Mouse (Mus musculus) ES-E14 (cell line): ENCODE results near the gene Prickle1. TPM values are rescaled to one million over a fixed set of nuclear protein-coding genes. Genes with fewer than 3 reads are reported as not detected.

Experiments used
- DNase-seq: peaks from one replicate; pipeline ENCODE4 v3.0.0-alpha.2; 2013; ENCODE audit warnings: low read depth, low spot score
- H3K27ac ChIP-seq: 2 replicates; pipeline ENCODE4 v1.5.1; 2012; ENCODE audit warnings: low read depth, mild to moderate bottlenecking, low read length, moderate library complexity, mixed read lengths; ENCODE audit not compliant: poor library complexity, insufficient read depth, severe bottlenecking
- H3K36me3 ChIP-seq: 2 replicates; pipeline ENCODE4 v1.6.1; 2012; ENCODE audit warnings: mild to moderate bottlenecking, low read length, moderate library complexity, mixed read lengths; ENCODE audit not compliant: control insufficient read depth, poor library complexity, insufficient read depth, severe bottlenecking
- H3K4me1 ChIP-seq, 2 experiments: fragments of 150-350 bp in 1 of 2; sonication (generic) in 1 of 2; 2 replicates each; pipeline ENCODE4 v1.6.1; 2012; ENCODE audit warnings: low read length in 2 of 2, mild to moderate bottlenecking in 1 of 2, mixed read lengths in 1 of 2; ENCODE audit not compliant: control insufficient read depth in 2 of 2, insufficient read depth in 2 of 2, poor library complexity in 1 of 2
- H3K4me3 ChIP-seq, 2 experiments: fragments of 150-350 bp in 1 of 2; sonication (generic) in 1 of 2; 2 replicates each; pipeline ENCODE4 v1.5.1; 2012; ENCODE audit warnings: low read length in 2 of 2, low read depth in 1 of 2, mild to moderate bottlenecking in 1 of 2, mixed read lengths in 1 of 2; ENCODE audit not compliant: insufficient read depth in 1 of 2, poor library complexity in 1 of 2, severe bottlenecking in 1 of 2
- H3K9ac ChIP-seq: 2 replicates; pipeline ENCODE4 v1.6.1; 2012; ENCODE audit warnings: low read depth, mild to moderate bottlenecking, low read length, mixed read lengths; ENCODE audit not compliant: poor library complexity, insufficient read depth, severe bottlenecking
- H3K9me3 ChIP-seq: fragments of 150-350 bp; sonication (generic); 2 replicates; pipeline ENCODE4 v1.6.1; 2012; ENCODE audit warnings: low read depth, mild to moderate bottlenecking, low read length; ENCODE audit not compliant: control insufficient read depth, insufficient read depth
- CHD2 ChIP-seq: IDR thresholded peaks from 2 replicates; pipeline ENCODE4 v1.6.1; 2014; ENCODE audit warnings: mild to moderate bottlenecking, low read depth, low read length, inconsistent platforms
- HCFC1 ChIP-seq: IDR thresholded peaks from 2 replicates; pipeline ENCODE4 v1.6.1; 2012; ENCODE audit warnings: low read length, inconsistent platforms, borderline replicate concordance; ENCODE audit not compliant: insufficient read depth
- MAFK ChIP-seq: IDR thresholded peaks from 2 replicates; pipeline ENCODE4 v1.6.1; 2014; ENCODE audit warnings: mild to moderate bottlenecking, low read depth, low read length, inconsistent platforms; ENCODE audit not compliant: insufficient read depth
- ZC3H11A ChIP-seq: IDR thresholded peaks from 2 replicates; pipeline ENCODE4 v1.6.1; 2012; ENCODE audit warnings: low read depth, mild to moderate bottlenecking, inconsistent platforms, low read length, borderline replicate concordance
- ZNF384 ChIP-seq: IDR thresholded peaks from 2 replicates; pipeline ENCODE4 v1.6.1; 2012; ENCODE audit warnings: low read depth, low read length, inconsistent platforms
- in situ Hi-C, 2 experiments: fragments of 600-800 bp; cut with MboI; formaldehyde crosslinking; loops; one replicate each; pipeline ENCODE4 v1.15.1; 2025; ENCODE audit warnings: low sequenced_read_pairs in 2 of 2, inconsistent platforms in 1 of 2; ENCODE audit not compliant: unreplicated experiment in 2 of 2
- total RNA-seq: library from RNA; depleted of rRNA; stranded (reverse); fragments of 300-350 nt; gene quantifications from 2 replicates; pipeline ENCODE4 v1.2.3, GENCODE M21; 2012

The Prickle1 gene
- total RNA-seq, 1 experiment: 7.7 TPM

DNA sequence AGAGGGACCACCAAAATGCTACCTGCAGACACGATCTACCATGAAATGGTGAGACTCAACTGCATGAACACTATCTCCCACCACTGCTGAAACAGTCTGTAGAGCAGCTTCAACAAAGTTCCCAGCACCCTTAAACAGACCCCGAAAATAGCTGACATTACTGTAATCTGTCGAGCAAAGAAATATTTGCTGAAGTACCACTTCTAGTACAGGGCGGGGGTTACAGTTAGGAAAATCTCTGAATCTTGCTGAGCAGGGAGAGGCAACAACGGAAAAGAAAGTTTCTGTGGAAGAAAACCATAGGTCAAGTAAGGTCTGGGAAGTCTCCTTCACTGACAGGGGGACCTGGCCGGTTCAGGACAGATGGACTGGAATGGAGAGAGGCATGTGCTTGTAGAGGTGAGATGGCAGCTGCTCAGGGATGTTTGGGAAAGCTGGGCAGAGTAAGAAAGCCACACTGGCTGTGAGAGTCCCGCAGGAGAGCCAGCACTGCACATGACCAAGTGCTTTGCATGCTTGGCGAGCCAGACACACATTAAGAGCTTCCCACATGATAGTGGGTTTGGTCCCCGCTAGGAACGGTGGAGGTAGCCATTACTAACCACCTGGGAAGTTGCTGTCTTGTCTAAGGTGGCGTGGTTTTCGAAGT is 41.4 kb downstream of the Prickle1 start:
- Histone ChIP-seq H3K27ac (no peak overlapping the region), H3K4me1 (no peaks in the 10 kb centered on the region), H3K36me3 (no peaks in the 10 kb centered on the region), H3K9ac (no peak overlapping the region), H3K4me3 (no peak overlapping the region), H3K9me3 (no peaks in the 10 kb centered on the region)
- in situ Hi-C loops: no loop called here
- TF ChIP-seq ZNF384 (no peak), CHD2 (no peak), MAFK (no peak)
- DNase-seq: no peak

DNA sequence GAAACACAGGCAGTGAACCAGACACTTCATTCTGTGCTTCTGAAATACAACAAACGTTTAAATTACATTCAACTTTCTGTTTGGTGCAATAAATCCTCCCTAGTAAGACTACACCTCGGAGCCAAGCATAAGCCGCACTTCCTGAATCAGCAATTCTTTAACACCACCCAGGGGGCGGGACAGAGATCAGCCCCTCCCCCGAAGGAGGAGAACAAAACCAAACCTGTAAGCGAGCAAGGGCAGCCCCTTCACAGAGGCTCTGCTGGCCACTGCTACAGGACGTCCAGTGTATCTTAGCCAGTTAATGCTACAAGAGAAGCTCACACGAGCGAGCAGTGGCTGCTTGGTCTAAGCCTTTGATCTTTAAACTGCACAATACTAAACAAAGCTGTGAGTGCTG is 43.5 kb downstream of the Prickle1 start:
- H3K36me3 ChIP-seq: no peaks in the 10 kb centered on the region

DNA sequence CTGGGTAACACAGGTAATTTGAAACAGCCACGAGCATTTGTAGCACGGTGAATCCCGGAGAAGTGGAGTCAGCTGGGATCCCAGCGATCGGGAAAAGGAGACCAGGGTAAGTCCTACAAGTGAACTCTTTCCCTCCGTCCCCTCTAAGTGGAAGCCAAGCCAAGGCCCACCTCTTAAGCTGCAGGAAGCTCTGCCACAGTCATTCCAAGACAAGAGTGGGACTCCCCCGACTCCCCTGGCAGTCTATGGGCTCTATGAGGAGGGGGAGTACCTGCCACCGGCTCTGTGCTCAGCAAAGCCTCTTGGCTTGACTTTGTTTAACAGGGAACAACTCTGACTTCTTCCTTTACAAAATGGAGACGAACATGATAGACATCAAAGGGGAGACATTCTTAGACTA is 47.4 kb downstream of the Prickle1 start:
- Histone ChIP-seq H3K27ac (no peak overlapping the region), H3K9me3 (no peaks in the 10 kb centered on the region), H3K4me1 (no peaks in the 10 kb centered on the region), H3K9ac (no peak overlapping the region), H3K4me3 (no peak overlapping the region), H3K36me3 (no peaks in the 10 kb centered on the region)
- DNase-seq: no peak
- in situ Hi-C loops: no loop called here
- TF ChIP-seq MAFK (no peak), CHD2 (no peak), ZNF384 (no peak), ZC3H11A (no peak), HCFC1 (no peak)

More for the DNA sequence above, 43.5 kb downstream of the Prickle1 start:
- Histone ChIP-seq H3K27ac (no peak overlapping the region), H3K4me1 (no peaks in the 10 kb centered on the region), H3K4me3 (no peak overlapping the region), H3K9ac (no peak overlapping the region), H3K9me3 (no peaks in the 10 kb centered on the region)
- TF ChIP-seq MAFK (peak; percentile 90), HCFC1 (no peak)
- peak; percentile 33 for DNase-seq
- in situ Hi-C loops: no loop called here

DNA sequence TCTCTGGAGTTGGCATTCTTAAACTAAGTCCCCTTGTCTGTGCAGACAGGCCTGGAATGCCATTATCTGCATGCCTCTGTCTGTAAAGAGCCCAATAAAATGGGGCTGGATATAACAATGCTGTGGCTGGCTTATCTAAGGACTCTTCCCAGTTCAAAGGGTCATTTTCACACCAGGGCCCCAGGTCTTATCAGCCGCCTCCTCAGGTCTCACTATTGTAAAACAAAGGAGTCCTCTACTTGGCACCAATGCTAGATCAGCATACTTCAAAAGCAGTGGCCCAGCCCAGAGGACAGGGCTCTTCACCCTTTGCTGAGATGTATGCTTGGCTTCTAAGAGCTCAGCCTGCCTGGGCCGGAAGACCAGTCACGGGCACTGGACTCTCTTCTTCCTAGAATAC is 56.3 kb downstream of the Prickle1 start:
- TF ChIP-seq MAFK (no peak), HCFC1 (no peak), ZNF384 (no peak), CHD2 (no peak), ZC3H11A (no peak)
- Histone ChIP-seq H3K4me3 (no peak overlapping the region), H3K4me1 (no peaks in the 10 kb centered on the region), H3K27ac (no peak overlapping the region), H3K9ac (no peak overlapping the region), H3K9me3 (no peaks in the 10 kb centered on the region), H3K36me3 (no peaks in the 10 kb centered on the region)
- no peak for DNase-seq
- in situ Hi-C loops: no loop called here

DNA sequence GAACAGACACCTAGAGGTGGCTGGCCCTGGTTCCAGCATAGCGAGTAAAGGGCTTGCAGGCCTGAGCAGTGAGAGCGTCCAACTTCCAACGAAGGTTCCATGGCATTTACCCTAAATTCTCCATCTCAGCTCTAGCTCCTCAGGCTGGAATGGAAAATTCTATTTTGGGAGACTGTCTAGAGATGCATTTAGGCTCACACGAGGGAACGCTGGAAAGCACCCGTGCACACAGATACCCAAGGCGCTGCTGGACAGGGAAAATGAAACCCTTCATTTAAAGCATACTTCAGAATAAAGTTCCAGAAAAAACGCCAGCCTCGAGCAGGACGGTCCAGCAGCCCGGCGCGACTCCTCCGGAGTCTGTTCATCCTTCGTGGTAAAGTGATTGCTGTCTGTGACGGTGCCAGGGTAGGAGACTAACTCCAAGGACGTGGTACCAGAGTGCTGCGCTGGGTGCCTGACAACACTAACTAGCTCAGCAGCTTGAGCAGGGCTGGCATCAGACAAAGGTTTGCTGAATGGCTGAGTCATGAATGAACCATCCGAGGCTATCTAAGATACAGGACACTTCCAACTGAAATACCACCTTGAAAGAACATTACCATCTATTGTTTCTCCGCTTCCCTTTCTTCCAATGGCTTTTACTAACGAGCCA is 57.0 kb downstream of the Prickle1 start:
- Histone ChIP-seq H3K9me3 (no peaks in the 10 kb centered on the region), H3K27ac (no peak overlapping the region), H3K36me3 (no peaks in the 10 kb centered on the region), H3K4me3 (no peak overlapping the region), H3K9ac (no peak overlapping the region), H3K4me1 (no peaks in the 10 kb centered on the region)
- TF ChIP-seq ZC3H11A (no peak), CHD2 (no peak), MAFK (no peak), HCFC1 (no peak), ZNF384 (no peak)
- DNase-seq: no peak
- in situ Hi-C loops: no loop called here
